Mouse (Mus musculus) midbrain, embryonic 16.5 days (tissue): ENCODE measurements around the gene Igsf6. TPM values are rescaled to one million over a fixed set of nuclear protein-coding genes. Genes with fewer than 3 reads are reported as not detected.

ENCODE experiments used
- ATAC-seq: fragments of 200-750 bp; cut with Nextera tagmentation; 2 replicates; pipeline ENCODE4 v1.8.0; 2017; ENCODE audit warnings: moderate TSS enrichment
- H3K27ac ChIP-seq: fragments of 300-500 bp; sonication (generic); 2 replicates; pipeline ENCODE4 v1.5.1; 2014; ENCODE audit warnings: mild to moderate bottlenecking, low read length, mixed read lengths
- H3K27me3 ChIP-seq: fragments of 300-500 bp; sonication (generic); 2 replicates; pipeline ENCODE4 v1.6.1; 2014; ENCODE audit warnings: low read depth, low read length, mixed read lengths; ENCODE audit not compliant: control insufficient read depth, insufficient read depth
- H3K36me3 ChIP-seq: fragments of 300-500 bp; sonication (generic); 2 replicates; pipeline ENCODE4 v1.6.1; 2014; ENCODE audit warnings: mild to moderate bottlenecking, low read length, moderate library complexity, mixed read lengths; ENCODE audit not compliant: control insufficient read depth, insufficient read depth
- H3K4me1 ChIP-seq: fragments of 300-500 bp; sonication (generic); 2 replicates; pipeline ENCODE4 v1.6.1; 2014; ENCODE audit warnings: mild to moderate bottlenecking, low read length, mixed read lengths; ENCODE audit not compliant: control insufficient read depth, insufficient read depth
- H3K4me2 ChIP-seq: fragments of 300-500 bp; sonication (generic); 2 replicates; pipeline ENCODE4 v1.6.1; 2014; ENCODE audit warnings: mild to moderate bottlenecking, low read length, mixed read lengths
- H3K4me3 ChIP-seq: fragments of 300-500 bp; sonication (generic); 2 replicates; pipeline ENCODE4 v1.5.1; 2014; ENCODE audit warnings: low read depth, mild to moderate bottlenecking, low read length, moderate library complexity, mixed read lengths
- H3K9ac ChIP-seq: fragments of 300-500 bp; sonication (generic); 2 replicates; pipeline ENCODE4 v1.6.1; 2014; ENCODE audit warnings: low read depth, low read length, mixed read lengths
- H3K9me3 ChIP-seq: fragments of 300-500 bp; sonication (generic); replicated peaks from 2 replicates; pipeline ENCODE4 v1.6.1; 2014; ENCODE audit warnings: mild to moderate bottlenecking, low read length, mixed read lengths; ENCODE audit not compliant: control insufficient read depth, poor library complexity, severe bottlenecking
- WGBS: fragments of 180-500 bp; shearing (Covaris S2); extraction: QIAGEN DNeasy Blood & Tissue Kit; methylation state at CpG from one replicate; pipeline ENCODE4 v1.1.7; 2014; 5-methylcytosine and 5-hydroxymethylcytosine counted together
- polyA plus RNA-seq: library from polyadenylated mRNA; unstranded; fragments of >200 nt; fragmentation: Nextera tagmentation; extraction: Ambion mirVana; gene quantifications from 2 replicates; pipeline ENCODE4 v1.2.1, GENCODE M21; 2015

The Igsf6 gene
- polyA plus RNA-seq, 1 experiment from 2014 or later = 0.67 TPM

DNA sequence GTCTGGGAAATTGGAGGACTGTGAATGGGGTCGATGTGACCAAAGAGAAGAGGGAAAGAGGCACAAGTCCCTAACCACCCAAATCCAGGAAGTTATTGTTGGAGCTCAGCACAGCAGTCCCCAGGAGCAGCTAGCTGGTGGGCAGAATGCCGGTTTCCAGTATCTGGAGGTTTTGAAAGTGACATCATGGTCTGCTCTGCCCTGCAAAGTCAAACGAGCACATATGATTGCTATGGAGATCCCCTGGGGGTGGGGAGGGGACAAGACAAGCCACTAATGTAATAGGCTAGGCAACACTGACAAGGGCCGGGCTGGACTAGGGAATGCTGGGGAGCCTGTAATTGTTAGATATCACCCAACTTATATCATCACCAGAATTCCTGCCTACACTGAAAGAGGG lies 11.1 kb upstream of the Igsf6 start:
- H3K9me3 ChIP-seq = peaks cover 2% of the 10 kb centered on the region; the same call in 1 of the 2 replicates
- no peak; the same call in 1 of the 2 replicates for ATAC-seq
- H3K27me3 ChIP-seq = no peaks in the 10 kb centered on the region
- 26% methylated on average over 4 of the region's 4 CpGs for WGBS
- no peak overlapping the region for H3K4me2 ChIP-seq
- no peak overlapping the region for H3K27ac ChIP-seq
- H3K36me3 ChIP-seq = no peaks in the 10 kb centered on the region
- H3K9ac ChIP-seq = no peak overlapping the region
- H3K4me3 ChIP-seq = no peak overlapping the region
- peaks cover 7% of the 10 kb centered on the region; the same call in 1 of the 2 replicates for H3K4me1 ChIP-seq

GRCm38 (mm10) chr7:121084840-121085453 lies 10.6 kb upstream of the Igsf6 start:
- WGBS = 61% methylated on average over 8 of the region's 8 CpGs
- H3K27me3 ChIP-seq = no peaks in the 10 kb centered on the region
- peaks cover 7% of the 10 kb centered on the region; the same call in 1 of the 2 replicates for H3K4me1 ChIP-seq
- H3K4me3 ChIP-seq = no peak overlapping the region
- H3K9me3 ChIP-seq = peaks cover 3% of the 10 kb centered on the region; the same call in 1 of the 2 replicates
- H3K36me3 ChIP-seq = no peaks in the 10 kb centered on the region
- H3K9ac ChIP-seq = no peak overlapping the region
- H3K4me2 ChIP-seq = no peak overlapping the region
- no peak overlapping the region for H3K27ac ChIP-seq
- no peak for ATAC-seq

DNA sequence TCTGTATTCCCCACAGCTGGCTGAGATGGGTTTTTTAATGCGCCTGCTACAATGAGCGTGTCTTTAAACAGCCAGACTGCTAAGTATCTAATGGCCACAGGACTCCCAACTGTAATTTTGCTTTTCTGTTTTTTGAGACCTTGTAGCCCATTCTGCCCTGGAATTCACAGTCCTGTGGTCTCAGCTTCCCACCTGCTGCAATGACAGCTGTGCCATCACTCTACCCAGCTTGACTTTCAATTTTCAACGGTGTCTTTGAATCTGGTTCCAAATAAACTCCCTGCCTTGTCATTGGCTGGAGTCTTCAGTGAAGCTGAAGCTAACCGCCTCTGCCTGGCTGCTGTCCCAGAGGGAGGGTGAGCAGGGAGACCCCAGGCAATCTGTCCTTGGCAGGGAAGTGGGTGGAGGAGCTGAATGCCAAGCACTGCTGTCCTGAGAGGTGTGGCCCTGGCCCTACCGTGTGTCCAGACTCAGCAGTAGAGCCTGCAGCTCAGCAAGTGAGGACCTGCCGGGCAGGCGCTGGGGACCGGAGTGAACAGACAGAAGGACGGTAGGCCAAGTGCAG lies 8.7 kb upstream of the Igsf6 start:
- ATAC-seq = 0 out of 2 replicates have a peak, but pooled peaks have one; percentile 49
- WGBS = 70% methylated on average over 9 of the region's 9 CpGs
- H3K27ac ChIP-seq = no peak overlapping the region

DNA sequence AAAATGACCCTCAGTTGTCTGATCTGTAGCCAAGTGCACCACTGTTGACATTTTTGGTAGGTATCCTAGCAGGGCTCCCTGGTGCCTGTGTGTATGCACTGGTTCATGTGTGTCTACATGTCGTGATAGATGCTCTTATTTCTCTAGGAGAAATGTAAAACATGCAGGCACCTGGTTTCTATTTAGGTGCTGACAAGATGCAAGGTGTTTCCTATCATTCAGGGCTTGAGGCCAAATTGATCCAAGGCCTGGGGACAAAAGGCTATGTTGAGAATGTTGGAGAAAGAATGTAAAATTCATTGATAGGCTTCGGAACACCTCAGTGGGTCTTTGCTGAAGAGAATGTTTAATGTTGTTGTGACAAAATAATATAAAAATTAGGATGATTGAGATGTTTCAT lies 7.4 kb upstream of the Igsf6 start:
- Histone ChIP-seq H3K27ac (no peak overlapping the region), H3K9ac (no peak overlapping the region), H3K9me3 (peaks cover 3% of the 10 kb centered on the region; the same call in 1 of the 2 replicates), H3K4me1 (peaks cover 7% of the 10 kb centered on the region; the same call in 1 of the 2 replicates), H3K36me3 (0 out of 2 replicates have a peak, but pooled peaks cover 3% of the 10 kb centered on the region), H3K4me3 (no peak overlapping the region), H3K27me3 (no peaks in the 10 kb centered on the region), H3K4me2 (no peak overlapping the region)
- ATAC-seq = no peak
- 89% methylated on average over 2 of the region's 2 CpGs for WGBS

More for the DNA sequence above, 8.7 kb upstream of the Igsf6 start:
- H3K4me3 ChIP-seq = no peak overlapping the region
- H3K36me3 ChIP-seq = no peaks in the 10 kb centered on the region
- no peaks in the 10 kb centered on the region for H3K27me3 ChIP-seq
- H3K9me3 ChIP-seq = peaks cover 3% of the 10 kb centered on the region; the same call in 1 of the 2 replicates
- H3K4me1 ChIP-seq = peaks cover 7% of the 10 kb centered on the region; the same call in 1 of the 2 replicates
- no peak overlapping the region for H3K9ac ChIP-seq
- H3K4me2 ChIP-seq = no peak overlapping the region

- Histone ChIP-seq H3K36me3 (0 out of 2 replicates have a peak, but pooled peaks cover 3% of the 10 kb centered on the region), H3K9ac (no peak within 1 kb of the TSS), H3K9me3 (peaks cover 3% of the 10 kb centered on the region; the same call in 1 of the 2 replicates), H3K4me2 (no peak within 1 kb of the TSS), H3K27ac (no peak within 1 kb of the TSS), H3K4me1 (peaks cover 7% of the 10 kb centered on the region; the same call in 1 of the 2 replicates), H3K27me3 (no peaks in the 10 kb centered on the region), H3K4me3 (no peak within 1 kb of the TSS)
- no peak for ATAC-seq
- 93% methylated on average over 4 of the region's 4 CpGs for WGBS
Measured at GRCm38 (mm10) chr7:121081350-121081749, 7.0 kb upstream of the Igsf6 start, which contains the start of gene Otoa. TSS of gene Otoa (plus strand) at chr7:121081650.

- H3K27ac ChIP-seq = no peak overlapping the region
- ATAC-seq = peak; percentile 89
- no peaks in the 10 kb centered on the region; the same call in 1 of the 2 replicates for H3K4me1 ChIP-seq
- no peak overlapping the region for H3K4me2 ChIP-seq
- no peak overlapping the region for H3K4me3 ChIP-seq
- H3K9ac ChIP-seq = no peak overlapping the region
- no peaks in the 10 kb centered on the region for H3K27me3 ChIP-seq
- peaks cover 3% of the 10 kb centered on the region; the same call in 1 of the 2 replicates for H3K9me3 ChIP-seq
- H3K36me3 ChIP-seq = 0 out of 2 replicates have a peak, but pooled peaks cover 5% of the 10 kb centered on the region
- 16% methylated on average over 5 of the region's 5 CpGs for WGBS
Measured at GRCm38 (mm10) chr7:121077829-121078228, 3.5 kb upstream of the Igsf6 start.

GRCm38 (mm10) chr7:121077311-121077710 lies 2.9 kb upstream of the Igsf6 start:
- 0 out of 2 replicates have a peak, but pooled peaks have one; percentile 23 for ATAC-seq

DNA sequence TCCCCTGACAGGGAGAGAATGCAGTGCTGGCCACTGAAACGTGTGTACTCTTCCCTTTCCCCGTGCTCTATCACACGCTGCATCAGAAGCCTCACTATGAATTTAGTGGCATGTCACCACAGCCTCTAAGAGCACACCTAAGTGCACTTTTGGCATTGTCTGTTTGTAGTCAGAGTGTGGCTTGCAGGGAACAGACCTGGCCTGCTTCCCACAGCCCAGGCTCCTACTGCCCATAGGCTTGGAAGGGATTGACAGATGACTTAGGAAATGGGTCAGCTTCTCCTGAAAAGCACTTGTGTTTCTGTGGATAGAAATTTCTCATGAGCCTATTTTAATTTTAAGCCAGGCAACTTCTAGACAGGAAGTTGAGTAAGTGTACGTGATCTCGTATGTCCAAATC lies 1.0 kb upstream of the Igsf6 start:
- H3K9me3 ChIP-seq = peaks cover under 1% of the 10 kb centered on the region; the same call in 1 of the 2 replicates
- no peak overlapping the region for H3K9ac ChIP-seq
- H3K36me3 ChIP-seq = 0 out of 2 replicates have a peak, but pooled peaks cover 5% of the 10 kb centered on the region
- no peak for ATAC-seq
- no peak overlapping the region for H3K27ac ChIP-seq
- H3K4me3 ChIP-seq = no peak overlapping the region
- no peaks in the 10 kb centered on the region for H3K27me3 ChIP-seq
- no peak overlapping the region for H3K4me2 ChIP-seq
- WGBS = 92% methylated on average over 5 of the region's 5 CpGs
- no peaks in the 10 kb centered on the region for H3K4me1 ChIP-seq

More at GRCm38 (mm10) chr7:121077311-121077710, 2.9 kb upstream of the Igsf6 start:
- Histone ChIP-seq H3K36me3 (0 out of 2 replicates have a peak, but pooled peaks cover 5% of the 10 kb centered on the region), H3K9me3 (peaks cover 3% of the 10 kb centered on the region; the same call in 1 of the 2 replicates), H3K27ac (no peak overlapping the region), H3K9ac (no peak overlapping the region), H3K4me2 (no peak overlapping the region), H3K4me3 (no peak overlapping the region), H3K4me1 (no peaks in the 10 kb centered on the region), H3K27me3 (no peaks in the 10 kb centered on the region)
- 91% methylated on average over 6 of the region's 6 CpGs for WGBS
